Mouse (Mus musculus): ENCODE results near the gene Proser1. TPM values are rescaled to one million over a fixed set of nuclear protein-coding genes. Genes with fewer than 3 reads are reported as not detected.

The Proser1 gene
- polyA plus RNA-seq, 1 experiment from 2014 or later = 19.0 TPM

DNA sequence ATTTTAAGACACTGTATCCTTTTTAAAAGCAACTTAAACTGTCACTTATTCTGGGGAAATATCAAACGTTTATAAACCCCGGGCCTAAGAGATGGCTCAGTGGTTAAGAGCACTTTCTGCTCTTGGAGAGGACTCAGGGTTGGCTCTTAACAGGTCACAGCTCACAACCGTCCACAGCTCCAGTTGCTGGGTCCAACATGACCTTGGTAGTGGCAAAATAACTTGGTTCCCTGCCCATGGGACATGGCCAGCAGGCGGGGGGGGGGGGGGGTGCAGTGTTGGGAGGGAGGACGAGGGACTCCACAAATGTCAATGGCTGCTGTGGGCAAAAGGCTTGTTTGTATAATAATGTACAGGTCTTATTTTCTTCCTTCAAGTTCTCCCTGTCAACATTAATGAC lies 3.9 kb downstream of the Proser1 start:
- H3K4me3 ChIP-seq = no peak overlapping the region
- H3K36me3 ChIP-seq = peaks cover 27% of the 10 kb centered on the region
- no peak overlapping the region for H3K27ac ChIP-seq
- H3K4me2 ChIP-seq = no peak overlapping the region
- no peak overlapping the region for H3K9ac ChIP-seq
- peaks cover 31% of the 10 kb centered on the region for H3K4me1 ChIP-seq
- H3K9me3 ChIP-seq = no peaks in the 10 kb centered on the region
- no peaks in the 10 kb centered on the region for H3K27me3 ChIP-seq
- WGBS = 52% methylated on average over 5 of the region's 5 CpGs
- no peak for ATAC-seq (ENCODE audit: borderline replicate concordance, extremely low read depth, low FRiP score, low TSS enrichment)

DNA sequence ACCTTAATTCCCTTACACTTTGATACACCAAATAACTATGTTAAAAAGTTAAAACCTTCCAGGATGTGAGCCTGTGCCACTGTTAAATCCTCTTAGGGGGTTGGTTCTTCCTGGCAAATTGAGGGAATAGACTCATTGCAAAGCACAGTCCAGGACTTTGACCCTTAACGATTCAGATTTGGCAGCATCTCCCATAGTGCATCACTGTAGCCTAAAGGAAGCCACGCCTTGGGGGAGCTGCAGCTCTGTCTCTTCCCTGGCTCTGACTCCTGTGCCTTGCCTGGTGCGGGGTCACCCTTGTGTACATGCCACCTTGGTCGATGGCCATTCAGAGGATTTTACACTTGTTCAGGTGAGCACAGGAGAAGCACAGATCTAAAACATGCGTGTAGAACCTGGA lies 6.2 kb downstream of the Proser1 start:
- H3K9ac ChIP-seq = no peak overlapping the region
- peaks cover 50% of the 10 kb centered on the region for H3K36me3 ChIP-seq
- no peaks in the 10 kb centered on the region for H3K9me3 ChIP-seq
- WGBS = 89% methylated on average over 5 of the region's 5 CpGs
- no peak overlapping the region for H3K4me3 ChIP-seq
- no peak for ATAC-seq (ENCODE audit: borderline replicate concordance, extremely low read depth, low FRiP score, low TSS enrichment)
- no peak overlapping the region for H3K4me2 ChIP-seq
- no peak overlapping the region for H3K27ac ChIP-seq
- peaks cover 26% of the 10 kb centered on the region for H3K4me1 ChIP-seq
- no peaks in the 10 kb centered on the region for H3K27me3 ChIP-seq

DNA sequence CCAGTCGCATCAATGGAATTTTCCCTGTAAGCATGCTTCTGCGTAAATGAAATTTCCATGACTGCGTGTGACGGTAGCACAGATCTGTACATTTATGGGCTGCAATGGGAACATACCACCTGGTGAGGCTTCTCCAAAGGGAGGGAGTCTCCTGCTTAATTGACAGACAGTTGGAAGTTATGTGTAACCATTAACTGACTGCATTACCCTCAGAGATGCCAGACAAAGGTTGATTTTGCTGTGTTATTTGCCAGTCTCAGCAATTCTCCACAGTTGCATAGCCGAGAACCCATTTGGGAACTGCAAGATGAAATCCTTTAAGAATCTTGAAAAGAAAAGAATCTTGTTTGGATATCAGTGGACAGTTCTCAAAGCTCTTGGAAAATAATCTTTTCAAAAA lies 8.6 kb downstream of the Proser1 start:
- no peak for ATAC-seq (ENCODE audit: borderline replicate concordance, extremely low read depth, low FRiP score, low TSS enrichment)
- H3K4me1 ChIP-seq = 0 out of 2 replicates have a peak, but pooled peaks cover 5% of the 10 kb centered on the region
- H3K9me3 ChIP-seq = no peaks in the 10 kb centered on the region
- peaks cover 70% of the 10 kb centered on the region for H3K36me3 ChIP-seq
- H3K4me3 ChIP-seq = no peak overlapping the region
- H3K27ac ChIP-seq = no peak overlapping the region
- H3K27me3 ChIP-seq = no peaks in the 10 kb centered on the region
- H3K4me2 ChIP-seq = no peak overlapping the region
- WGBS = 96% methylated on average over 5 of the region's 5 CpGs
- no peak overlapping the region for H3K9ac ChIP-seq

DNA sequence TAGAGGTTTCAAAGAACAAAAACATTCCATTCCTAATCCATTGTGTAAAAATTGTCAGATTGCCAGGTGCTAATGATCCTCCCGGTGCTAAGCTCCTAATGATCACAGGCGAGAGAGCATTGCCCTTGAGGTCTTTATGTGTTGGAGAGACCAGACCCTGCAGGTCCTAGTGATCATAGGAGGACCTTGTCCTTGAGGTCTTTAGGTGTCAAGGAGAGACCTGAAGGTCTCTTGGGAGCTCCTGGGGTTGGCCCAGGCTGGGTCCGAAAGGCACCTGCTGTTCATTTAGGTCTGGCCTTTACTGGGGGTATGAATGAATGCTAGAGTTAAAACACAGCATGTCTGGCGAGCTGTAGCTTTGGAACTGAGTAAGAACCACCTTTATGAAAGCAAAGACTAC lies 10.7 kb downstream of the Proser1 start:
- peaks cover 89% of the 10 kb centered on the region for H3K36me3 ChIP-seq
- no peak overlapping the region for H3K27ac ChIP-seq
- ATAC-seq (ENCODE audit: borderline replicate concordance, extremely low read depth, low FRiP score, low TSS enrichment) = no peak
- H3K4me1 ChIP-seq = no peaks in the 10 kb centered on the region
- H3K9ac ChIP-seq = no peak overlapping the region
- H3K9me3 ChIP-seq = no peaks in the 10 kb centered on the region
- 70% methylated on average over 4 of the region's 4 CpGs for WGBS
- no peaks in the 10 kb centered on the region for H3K27me3 ChIP-seq
- H3K4me2 ChIP-seq = no peak overlapping the region
- H3K4me3 ChIP-seq = no peak overlapping the region

DNA sequence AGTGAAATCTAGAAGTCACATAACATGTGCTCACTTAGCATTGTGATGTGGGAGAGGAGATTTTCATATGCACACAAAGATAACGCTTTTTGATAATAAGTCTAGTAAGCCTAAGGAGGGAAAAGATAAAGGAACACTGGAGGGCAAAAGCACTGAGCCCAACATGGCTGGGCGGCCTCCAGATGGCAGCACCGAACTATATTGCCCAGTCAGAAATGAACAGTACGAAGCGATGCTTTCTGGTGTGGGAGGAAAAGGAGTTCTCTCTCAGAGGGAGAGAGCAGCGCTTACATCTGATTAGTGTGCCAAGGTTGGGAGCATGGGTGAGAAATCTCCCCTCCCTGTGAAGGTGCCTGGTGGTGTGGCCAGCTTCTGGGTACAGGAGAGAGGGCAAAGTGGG lies 12.4 kb downstream of the Proser1 start:
- Histone ChIP-seq H3K27ac (no peak overlapping the region), H3K4me2 (no peak overlapping the region), H3K4me3 (no peak overlapping the region), H3K27me3 (no peaks in the 10 kb centered on the region), H3K4me1 (no peaks in the 10 kb centered on the region), H3K9ac (no peak overlapping the region), H3K9me3 (no peaks in the 10 kb centered on the region), H3K36me3 (peaks cover 88% of the 10 kb centered on the region)
- 65% methylated on average over 6 of the region's 6 CpGs for WGBS
- no peak for ATAC-seq (ENCODE audit: borderline replicate concordance, extremely low read depth, low FRiP score, low TSS enrichment)

DNA sequence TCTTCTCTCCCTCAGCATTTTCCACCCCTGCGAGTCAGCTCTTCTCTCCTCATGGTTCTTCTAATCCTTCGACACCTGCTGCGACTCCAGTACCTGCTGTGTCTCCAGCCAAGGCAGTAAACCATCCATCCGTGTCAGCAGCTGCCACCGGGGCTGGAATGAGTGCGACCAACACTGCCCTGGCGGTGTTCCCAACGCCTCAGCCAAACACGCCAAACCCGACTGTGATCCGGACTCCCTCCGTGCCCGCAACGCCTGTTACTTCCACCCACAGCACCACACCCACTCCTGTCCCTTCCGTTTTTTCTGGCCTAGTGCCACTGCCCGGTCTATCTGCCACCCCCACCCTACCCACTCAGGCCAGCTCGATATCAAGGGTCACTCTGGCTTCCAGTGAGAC lies 14.0 kb downstream of the Proser1 start:
- ATAC-seq (ENCODE audit: borderline replicate concordance, extremely low read depth, low FRiP score, low TSS enrichment) = no peak
- Histone ChIP-seq H3K4me2 (no peak overlapping the region), H3K4me3 (no peak overlapping the region), H3K4me1 (no peaks in the 10 kb centered on the region), H3K9me3 (no peaks in the 10 kb centered on the region), H3K9ac (no peak overlapping the region), H3K27me3 (no peaks in the 10 kb centered on the region), H3K36me3 (peaks cover 80% of the 10 kb centered on the region), H3K27ac (no peak overlapping the region)
- 85% methylated on average over 17 of the region's 17 CpGs for WGBS

DNA sequence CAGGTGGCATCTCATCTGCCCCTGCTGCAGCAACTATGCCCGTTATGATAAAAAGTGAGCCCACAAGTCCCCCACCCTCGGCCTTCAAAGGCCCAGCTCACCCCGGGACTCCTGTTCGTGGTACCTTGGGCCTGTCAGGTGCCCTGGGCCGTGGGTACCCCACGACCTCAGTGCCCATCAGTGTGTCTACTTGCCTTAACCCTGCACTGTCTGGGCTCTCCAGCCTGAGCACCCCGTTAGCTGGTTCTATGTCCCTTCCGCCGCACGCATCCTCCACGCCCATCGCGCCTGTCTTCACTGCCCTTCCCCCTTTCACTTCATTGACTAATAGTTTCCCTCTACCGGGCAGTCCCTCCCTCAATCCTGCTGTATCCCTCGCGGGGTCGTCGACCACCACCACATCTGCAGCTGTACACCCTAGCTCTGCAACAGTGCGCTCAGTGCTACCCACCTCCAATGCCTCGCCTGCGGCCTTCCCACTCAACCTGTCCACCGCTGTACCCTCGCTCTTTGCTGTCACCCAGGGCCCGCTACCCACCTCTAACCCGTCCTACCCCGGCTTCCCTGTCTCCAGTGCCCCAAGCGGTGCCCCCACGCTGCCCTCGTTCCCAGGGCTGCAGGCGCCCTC lies 15.1 kb downstream of the Proser1 start:
- no peak overlapping the region for H3K9ac ChIP-seq
- H3K4me1 ChIP-seq = no peaks in the 10 kb centered on the region
- WGBS = 95% methylated on average over 30 of the region's 30 CpGs
- H3K27me3 ChIP-seq = no peaks in the 10 kb centered on the region
- peaks cover 71% of the 10 kb centered on the region for H3K36me3 ChIP-seq
- H3K9me3 ChIP-seq = no peaks in the 10 kb centered on the region
- H3K4me2 ChIP-seq = no peak overlapping the region
- H3K27ac ChIP-seq = no peak overlapping the region
- no peak overlapping the region for H3K4me3 ChIP-seq
- 0 out of 2 replicates have a peak, but pooled peaks have one; percentile 27 for ATAC-seq (ENCODE audit: borderline replicate concordance, extremely low read depth, low FRiP score, low TSS enrichment)

DNA sequence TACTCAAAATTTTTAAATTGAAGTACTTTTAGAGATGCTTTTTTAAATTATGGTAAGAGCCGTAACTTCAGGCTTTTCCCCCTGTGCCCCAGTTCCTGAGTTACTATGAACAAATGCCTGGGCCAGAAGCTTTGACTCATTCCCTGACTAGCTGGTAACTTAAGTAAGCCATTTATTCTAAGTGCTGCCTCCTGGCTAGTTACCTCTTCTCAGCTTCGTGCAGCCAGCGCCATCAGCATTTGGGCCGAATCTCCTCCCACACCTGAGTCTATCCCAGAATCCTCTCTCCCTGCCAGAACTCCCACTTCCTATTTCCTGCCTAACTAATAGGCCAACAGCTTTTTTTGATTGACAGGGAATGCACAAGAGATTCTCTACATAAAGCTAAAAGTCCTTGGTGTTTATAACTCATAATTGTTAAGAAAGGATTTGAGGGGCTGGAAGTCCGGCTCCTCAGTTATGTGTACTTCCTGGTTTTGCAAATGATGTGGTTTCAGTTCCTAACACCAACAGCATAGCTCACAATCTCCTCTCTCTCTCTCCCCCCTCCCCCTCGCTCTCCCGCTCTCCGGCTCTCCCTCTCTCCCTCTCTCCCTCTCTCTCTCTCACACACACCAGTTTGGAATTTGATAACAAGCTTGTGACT lies 20.1 kb downstream of the Proser1 start:
- H3K36me3 ChIP-seq = peaks cover 26% of the 10 kb centered on the region; the same call in 1 of the 2 replicates
- 78% methylated on average over 8 of the region's 8 CpGs for WGBS
- no peak overlapping the region for H3K4me2 ChIP-seq
- no peak overlapping the region for H3K4me3 ChIP-seq
- H3K4me1 ChIP-seq = 0 out of 2 replicates have a peak, but pooled peaks cover 8% of the 10 kb centered on the region
- H3K9me3 ChIP-seq = no peaks in the 10 kb centered on the region
- no peak overlapping the region for H3K27ac ChIP-seq
- no peaks in the 10 kb centered on the region for H3K27me3 ChIP-seq
- ATAC-seq (ENCODE audit: borderline replicate concordance, extremely low read depth, low FRiP score, low TSS enrichment) = no peak
- H3K9ac ChIP-seq = no peak overlapping the region

DNA sequence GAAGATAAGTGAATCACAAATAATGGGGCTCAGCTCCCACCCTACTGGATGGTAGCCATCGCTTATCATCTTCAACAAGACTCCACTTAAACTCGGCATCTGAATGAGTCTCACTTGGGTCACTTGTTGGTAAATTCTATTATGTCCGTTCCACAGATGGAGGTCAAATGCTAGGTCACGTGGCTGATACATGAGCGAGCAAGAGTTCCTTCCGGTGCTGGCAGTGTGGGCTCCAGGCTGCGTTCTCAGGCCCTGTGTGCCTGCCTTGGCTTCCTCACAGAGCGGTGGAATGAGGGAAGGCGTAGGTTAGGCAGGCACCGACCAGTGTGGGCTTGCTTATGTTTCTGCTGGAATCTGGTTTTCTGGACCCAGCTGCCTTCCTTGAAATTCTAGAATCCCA lies 23.1 kb downstream of the Proser1 start:
- Histone ChIP-seq H3K4me2 (no peak overlapping the region), H3K27ac (peak overlapping the region; percentile 0; the same call in 1 of the 2 replicates), H3K9ac (no peak overlapping the region), H3K27me3 (no peaks in the 10 kb centered on the region), H3K4me3 (no peak overlapping the region), H3K4me1 (0 out of 2 replicates have a peak, but pooled peaks cover 8% of the 10 kb centered on the region), H3K36me3 (0 out of 2 replicates have a peak, but pooled peaks cover 6% of the 10 kb centered on the region), H3K9me3 (no peaks in the 10 kb centered on the region)
- ATAC-seq (ENCODE audit: borderline replicate concordance, extremely low read depth, low FRiP score, low TSS enrichment) = no peak
- WGBS = 72% methylated on average over 10 of the region's 10 CpGs

DNA sequence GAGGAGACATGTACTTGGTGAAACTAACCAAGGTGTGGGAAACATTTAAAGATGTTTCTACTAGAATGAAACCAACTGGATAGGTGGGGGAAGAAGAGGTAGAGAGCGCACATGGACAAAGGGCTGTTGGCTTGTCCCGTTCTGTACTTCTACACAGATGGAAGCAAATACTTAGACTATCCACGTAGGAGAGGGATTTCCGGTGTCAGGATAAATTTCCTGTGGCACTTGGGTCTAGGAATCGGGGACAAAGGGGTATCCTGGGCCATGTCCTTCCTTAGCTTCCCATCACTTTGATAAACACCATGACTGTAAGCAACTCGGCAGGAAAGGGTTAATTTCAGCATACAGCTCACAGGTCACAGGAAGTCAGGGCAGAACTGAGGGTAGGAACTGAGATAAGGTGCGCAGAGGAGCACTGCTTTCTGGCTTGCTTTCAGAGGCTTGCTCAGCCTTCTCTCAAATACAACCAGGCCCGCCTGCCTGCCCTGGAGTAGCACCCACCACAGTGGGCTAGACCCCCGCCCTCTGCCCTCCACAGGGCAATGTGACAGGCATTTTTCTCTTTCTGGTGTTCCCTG lies 23.6 kb downstream of the Proser1 start:
- Histone ChIP-seq H3K9ac (no peak overlapping the region), H3K4me3 (no peak overlapping the region), H3K9me3 (no peaks in the 10 kb centered on the region), H3K36me3 (0 out of 2 replicates have a peak, but pooled peaks cover 5% of the 10 kb centered on the region), H3K4me1 (0 out of 2 replicates have a peak, but pooled peaks cover 8% of the 10 kb centered on the region), H3K4me2 (no peak overlapping the region), H3K27ac (peak overlapping the region; percentile 0), H3K27me3 (no peaks in the 10 kb centered on the region)
- 38% methylated on average over 9 of the region's 9 CpGs for WGBS
- ATAC-seq (ENCODE audit: borderline replicate concordance, extremely low read depth, low FRiP score, low TSS enrichment) = 0 out of 2 replicates have a peak, but pooled peaks have one; percentile 27

DNA sequence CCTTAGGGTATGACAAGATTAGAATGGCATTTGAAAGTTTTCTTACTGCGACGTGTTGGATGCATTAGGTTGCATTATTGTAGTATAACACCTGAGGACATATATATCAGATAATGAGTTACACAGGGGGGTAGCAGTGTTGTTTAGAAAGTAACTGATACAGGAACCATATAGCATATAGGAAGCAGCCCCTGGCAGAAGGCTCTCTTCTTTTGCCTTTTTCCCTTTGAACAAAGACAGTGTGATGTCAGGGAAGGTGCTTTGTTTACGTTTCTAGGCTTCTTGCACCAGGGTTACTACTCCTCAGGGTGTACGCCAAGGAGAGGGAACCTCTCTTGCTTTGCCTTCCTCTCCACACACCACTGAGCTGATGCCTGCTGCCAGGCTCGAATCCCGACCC lies 24.9 kb downstream of the Proser1 start, which contains the start of gene Stoml3:
Stoml3 (plus strand) TSS at position 301 of the 400 bp plus-strand sequence.
- H3K4me2 ChIP-seq = no peak within 1 kb of the TSS
- H3K27ac ChIP-seq = no peak within 1 kb of the TSS
- H3K9me3 ChIP-seq = no peaks in the 10 kb centered on the region
- H3K4me1 ChIP-seq = 0 out of 2 replicates have a peak, but pooled peaks cover 8% of the 10 kb centered on the region
- WGBS = 65% methylated on average over 6 of the region's 6 CpGs
- no peak within 1 kb of the TSS for H3K9ac ChIP-seq
- no peaks in the 10 kb centered on the region for H3K27me3 ChIP-seq
- no peak within 1 kb of the TSS for H3K4me3 ChIP-seq
- no peak for ATAC-seq (ENCODE audit: borderline replicate concordance, extremely low read depth, low FRiP score, low TSS enrichment)
- no peaks in the 10 kb centered on the region for H3K36me3 ChIP-seq

DNA sequence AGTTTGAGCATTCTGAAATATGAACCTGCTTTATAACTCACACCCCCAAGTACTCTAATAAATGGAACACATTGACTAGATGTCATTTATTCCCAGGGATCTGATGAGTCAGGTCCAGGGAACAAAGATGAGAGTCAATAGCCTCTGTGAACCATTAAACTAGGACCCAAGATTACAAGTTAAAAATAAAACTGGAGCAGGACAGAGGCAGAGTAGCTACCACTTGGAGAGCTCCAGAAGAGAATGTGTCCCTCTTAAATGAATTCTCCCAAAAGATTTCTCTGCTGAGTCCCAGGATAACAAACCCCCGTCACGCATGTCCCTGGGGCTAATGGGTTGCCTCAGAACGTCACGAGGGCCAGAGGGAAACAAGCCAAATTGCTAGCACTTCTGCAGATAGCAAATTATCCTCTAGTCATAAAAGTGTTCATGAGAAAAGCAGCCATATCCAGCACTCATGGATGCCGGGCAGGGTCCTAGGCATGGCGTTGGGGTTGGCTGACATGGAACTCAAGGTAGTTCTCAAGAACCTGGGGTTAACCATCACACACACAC lies 35.0 kb downstream of the Proser1 start:
- WGBS = 73% methylated on average over 6 of the region's 6 CpGs
- ATAC-seq (ENCODE audit: borderline replicate concordance, extremely low read depth, low FRiP score, low TSS enrichment) = no peak

More for the DNA sequence above, 35.0 kb downstream of the Proser1 start:
- Histone ChIP-seq H3K27ac (no peak overlapping the region), H3K9ac (no peak overlapping the region), H3K36me3 (no peaks in the 10 kb centered on the region), H3K4me1 (no peaks in the 10 kb centered on the region), H3K27me3 (no peaks in the 10 kb centered on the region), H3K9me3 (no peaks in the 10 kb centered on the region), H3K4me2 (no peak overlapping the region), H3K4me3 (no peak overlapping the region)

Data from lung, embryonic 15.5 days (tissue).